Mouse (Mus musculus): Measurements from ENCODE around the gene Car14. TPM values are rescaled to one million over a fixed set of nuclear protein-coding genes. Genes with fewer than 3 reads are reported as not detected.

The Car14 gene
- polyA plus RNA-seq, 1 experiment from 2014 or later = 55.7 TPM

DNA sequence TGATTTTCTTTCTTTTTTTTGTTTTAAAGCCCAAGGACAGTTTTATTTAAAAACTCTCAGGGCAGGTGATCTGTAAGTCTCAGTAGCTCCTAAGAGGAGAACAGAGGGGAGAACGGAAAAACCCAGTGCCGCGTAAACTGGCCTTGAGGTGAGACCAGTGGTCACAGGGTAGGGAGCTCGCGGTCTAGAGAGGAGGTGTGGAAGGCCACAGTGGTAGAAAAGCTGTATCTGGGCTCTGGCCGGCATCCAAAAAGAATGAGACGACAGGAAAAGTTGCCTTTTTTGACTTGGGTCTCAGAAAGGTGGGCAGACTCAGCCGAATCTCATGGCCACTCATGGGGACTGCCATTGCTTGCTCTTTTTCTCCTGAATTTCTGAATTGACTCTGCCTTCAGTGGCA is 33.7 kb upstream of the Car14 start:
- Histone ChIP-seq H3K9ac (no peak overlapping the region), H3K9me3 (replicated peaks) (no peaks in the 10 kb centered on the region), H3K36me3 (peaks cover 90% of the 10 kb centered on the region), H3K4me1 (replicated peaks) (no peaks in the 10 kb centered on the region), H3K4me2 (no peak overlapping the region), H3K27me3 (no peaks in the 10 kb centered on the region), H3K4me3 (no peak overlapping the region), H3K27ac (no peak overlapping the region)
- WGBS = 92% methylated on average over 8 of the region's 8 CpGs
- ATAC-seq (replicated peaks; ENCODE audit: insufficient number of reproducible peaks, insufficient read depth, low FRiP score, low read depth) = no peak

- no peak for ATAC-seq (replicated peaks; ENCODE audit: insufficient number of reproducible peaks, insufficient read depth, low FRiP score, low read depth)
Observed at GRCm38 (mm10) chr3:95934448-95934847, 30.0 kb upstream of the Car14 start.

GRCm38 (mm10) chr3:95933111-95933750 is 28.7 kb upstream of the Car14 start:
- 90% methylated on average over 7 of the region's 7 CpGs for WGBS
- no peak for ATAC-seq (replicated peaks; ENCODE audit: insufficient number of reproducible peaks, insufficient read depth, low FRiP score, low read depth)
- Histone ChIP-seq H3K4me2 (no peak overlapping the region), H3K4me3 (no peak overlapping the region), H3K27ac (no peak overlapping the region), H3K4me1 (replicated peaks) (peaks cover 14% of the 10 kb centered on the region), H3K9ac (no peak overlapping the region), H3K36me3 (peaks cover 42% of the 10 kb centered on the region), H3K9me3 (replicated peaks) (no peaks in the 10 kb centered on the region), H3K27me3 (no peaks in the 10 kb centered on the region)

More at GRCm38 (mm10) chr3:95934448-95934847, 30.0 kb upstream of the Car14 start:
- Histone ChIP-seq H3K36me3 (peaks cover 54% of the 10 kb centered on the region), H3K9me3 (replicated peaks) (no peaks in the 10 kb centered on the region), H3K27ac (no peak overlapping the region), H3K27me3 (no peaks in the 10 kb centered on the region), H3K4me3 (no peak overlapping the region), H3K4me2 (no peak overlapping the region), H3K4me1 (replicated peaks) (peaks cover 10% of the 10 kb centered on the region; the same call in 1 of the 2 replicates), H3K9ac (no peak overlapping the region)
- WGBS = 83% methylated on average over 1 of the region's 1 CpGs

- no peak overlapping the region for H3K27ac ChIP-seq
- no peak overlapping the region for H3K4me3 ChIP-seq
- WGBS = 85% methylated on average over 7 of the region's 7 CpGs
- peaks cover 35% of the 10 kb centered on the region for H3K36me3 ChIP-seq
- no peak for ATAC-seq (replicated peaks; ENCODE audit: insufficient number of reproducible peaks, insufficient read depth, low FRiP score, low read depth)
- H3K4me1 ChIP-seq (replicated peaks) = peaks cover 15% of the 10 kb centered on the region
- no peak overlapping the region for H3K4me2 ChIP-seq
- no peaks in the 10 kb centered on the region for H3K27me3 ChIP-seq
- no peaks in the 10 kb centered on the region for H3K9me3 ChIP-seq (replicated peaks)
- H3K9ac ChIP-seq = no peak overlapping the region
Observed at GRCm38 (mm10) chr3:95932566-95932965, 28.1 kb upstream of the Car14 start.

GRCm38 (mm10) chr3:95932157-95932556 is 27.7 kb upstream of the Car14 start:
- no peak overlapping the region for H3K9ac ChIP-seq
- H3K36me3 ChIP-seq = peaks cover 31% of the 10 kb centered on the region
- H3K9me3 ChIP-seq (replicated peaks) = no peaks in the 10 kb centered on the region
- ATAC-seq (replicated peaks; ENCODE audit: insufficient number of reproducible peaks, insufficient read depth, low FRiP score, low read depth) = no peak
- no peak overlapping the region for H3K4me3 ChIP-seq
- no peak overlapping the region for H3K27ac ChIP-seq
- peaks cover 15% of the 10 kb centered on the region for H3K4me1 ChIP-seq (replicated peaks)
- WGBS = 58% methylated on average over 1 of the region's 1 CpGs
- no peak overlapping the region for H3K4me2 ChIP-seq
- H3K27me3 ChIP-seq = no peaks in the 10 kb centered on the region

- 92% methylated on average over 1 of the region's 1 CpGs for WGBS
- H3K27ac ChIP-seq = no peak overlapping the region
- no peaks in the 10 kb centered on the region for H3K27me3 ChIP-seq
- peak overlapping the region; percentile 80; the same call in 1 of the 2 replicates for H3K4me2 ChIP-seq
- no peaks in the 10 kb centered on the region for H3K9me3 ChIP-seq (replicated peaks)
- ATAC-seq (replicated peaks; ENCODE audit: insufficient number of reproducible peaks, insufficient read depth, low FRiP score, low read depth) = no peak
- no peak overlapping the region; the same call in 1 of the 2 replicates for H3K4me3 ChIP-seq
- no peak overlapping the region for H3K9ac ChIP-seq
- peaks cover 24% of the 10 kb centered on the region for H3K36me3 ChIP-seq
- peaks cover 15% of the 10 kb centered on the region for H3K4me1 ChIP-seq (replicated peaks)
Observed at GRCm38 (mm10) chr3:95931471-95931870, 27.0 kb upstream of the Car14 start.

GRCm38 (mm10) chr3:95930471-95930789 is 25.9 kb upstream of the Car14 start:
- Histone ChIP-seq H3K27me3 (no peaks in the 10 kb centered on the region), H3K36me3 (peaks cover 18% of the 10 kb centered on the region), H3K9ac (peak overlapping the region; percentile 99), H3K4me1 (replicated peaks) (peaks cover 15% of the 10 kb centered on the region), H3K27ac (peak overlapping the region; percentile 93), H3K4me2 (peak overlapping the region; percentile 80), H3K4me3 (peak overlapping the region; percentile 94), H3K9me3 (replicated peaks) (no peaks in the 10 kb centered on the region)
- no peak for ATAC-seq (replicated peaks; ENCODE audit: insufficient number of reproducible peaks, insufficient read depth, low FRiP score, low read depth)
- 0% methylated on average over 5 of the region's 5 CpGs for WGBS

DNA sequence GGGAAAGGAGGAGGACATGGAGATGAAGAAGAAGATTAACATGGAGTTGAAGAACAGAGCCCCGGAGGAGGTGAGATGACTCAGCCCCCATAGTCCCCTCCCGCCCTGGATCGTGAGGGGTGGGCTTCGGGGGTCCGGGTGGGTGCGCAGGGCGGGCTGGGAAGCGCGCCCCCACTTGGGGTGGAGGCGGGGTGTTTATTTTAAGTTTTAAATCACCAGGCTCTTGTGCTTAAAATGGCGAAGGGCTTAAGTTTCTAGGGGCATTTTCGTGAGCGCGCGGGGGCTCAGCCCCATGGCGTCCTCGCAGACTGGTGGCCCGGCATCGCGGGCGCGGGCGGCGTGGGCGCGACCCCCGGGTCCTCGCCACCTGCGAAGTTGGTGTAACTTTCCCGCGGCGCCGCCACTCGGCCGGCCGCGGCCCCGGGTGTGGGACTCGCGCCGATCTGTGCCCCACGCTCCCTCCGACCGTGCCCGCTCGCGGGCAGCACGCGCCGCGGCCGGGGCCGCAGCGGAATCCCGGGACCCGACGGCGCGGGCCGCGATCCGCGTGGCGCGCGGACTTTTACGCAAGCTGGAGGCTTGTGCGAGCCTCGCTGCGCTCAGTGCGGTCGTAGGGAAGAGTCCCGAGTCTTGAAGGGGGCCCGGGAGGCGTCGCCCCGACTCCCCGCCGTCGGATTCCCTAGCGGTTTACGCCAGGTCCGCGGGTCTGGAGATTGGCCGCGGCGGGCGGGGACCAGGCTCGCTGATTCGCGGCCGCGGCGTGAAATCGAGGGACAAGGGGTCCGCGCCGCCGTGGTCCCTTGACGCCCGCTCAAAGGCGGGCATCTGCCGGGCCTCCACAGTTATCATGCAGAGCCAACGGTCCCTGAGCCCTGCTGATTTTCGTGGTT is 25.3 kb upstream of the Car14 start:
- peak overlapping the region; percentile 93 for H3K27ac ChIP-seq
- H3K4me1 ChIP-seq (replicated peaks) = peaks cover 15% of the 10 kb centered on the region
- no peaks in the 10 kb centered on the region for H3K27me3 ChIP-seq
- peaks cover 12% of the 10 kb centered on the region for H3K36me3 ChIP-seq
- under 1% methylated on average over 98 of the region's 105 CpGs for WGBS
- peak overlapping the region; percentile 94 for H3K4me3 ChIP-seq
- peak overlapping the region; percentile 80 for H3K4me2 ChIP-seq
- no peaks in the 10 kb centered on the region for H3K9me3 ChIP-seq (replicated peaks)
- peak overlapping the region; percentile 99 for H3K9ac ChIP-seq
- ATAC-seq (replicated peaks; ENCODE audit: insufficient number of reproducible peaks, insufficient read depth, low FRiP score, low read depth) = peak; percentile 8; the same call in 1 of the 2 replicates

DNA sequence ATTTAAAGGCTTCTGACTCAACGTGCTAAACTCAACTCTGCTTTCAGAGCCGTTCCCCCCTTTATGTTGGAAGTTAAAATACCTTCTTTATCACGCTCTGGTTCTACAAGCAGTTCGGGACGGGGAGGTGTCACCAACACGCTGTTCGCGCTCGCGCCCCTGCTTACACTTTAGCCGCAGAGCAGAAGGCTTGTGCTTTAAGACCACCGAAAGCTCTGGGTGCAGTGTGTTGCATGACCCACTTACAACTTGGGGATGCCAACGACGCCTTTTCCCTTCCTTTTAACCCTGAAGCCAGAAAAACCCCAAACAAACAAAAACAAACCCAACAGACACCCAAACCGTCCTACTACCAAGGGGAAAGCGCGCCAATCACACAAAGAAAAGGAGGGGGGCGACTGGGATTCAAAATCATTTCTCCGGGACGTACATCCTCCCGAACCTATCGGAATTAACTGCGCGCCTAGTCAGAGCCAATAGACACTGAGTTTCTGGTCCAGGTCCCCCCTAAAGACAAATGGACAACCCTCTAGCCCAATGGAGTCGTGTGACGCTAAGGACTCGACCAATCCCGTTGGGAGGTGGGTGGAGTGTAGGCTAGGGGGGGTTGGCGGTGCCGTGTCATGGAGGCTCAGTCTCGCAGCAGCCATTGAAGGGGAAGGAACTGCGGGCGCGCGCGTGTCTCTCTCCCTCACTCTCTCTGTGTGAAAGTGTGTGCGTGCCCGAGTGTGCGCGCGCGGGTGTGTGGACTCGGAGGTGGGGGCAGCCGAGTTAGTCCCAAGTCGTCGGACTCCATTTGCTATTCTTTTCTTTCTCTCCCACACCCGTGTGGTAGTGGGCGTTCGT is 24.4 kb upstream of the Car14 start, which contains the start of gene Anp32e:
Gene Anp32e (plus strand): TSS at position 589 of the 846 bp plus-strand sequence.
- peak within 1 kb of the TSS; percentile 80 for H3K4me2 ChIP-seq
- no peaks in the 10 kb centered on the region for H3K9me3 ChIP-seq (replicated peaks)
- H3K27me3 ChIP-seq = no peaks in the 10 kb centered on the region
- H3K36me3 ChIP-seq = peaks cover 3% of the 10 kb centered on the region
- H3K9ac ChIP-seq = peak within 1 kb of the TSS; percentile 99
- under 1% methylated on average over 49 of the region's 49 CpGs for WGBS
- H3K4me3 ChIP-seq = peak within 1 kb of the TSS; percentile 94
- ATAC-seq (replicated peaks; ENCODE audit: insufficient number of reproducible peaks, insufficient read depth, low FRiP score, low read depth) = peak; percentile 100
- peaks cover 15% of the 10 kb centered on the region for H3K4me1 ChIP-seq (replicated peaks)
- H3K27ac ChIP-seq = peak within 1 kb of the TSS; percentile 93

DNA sequence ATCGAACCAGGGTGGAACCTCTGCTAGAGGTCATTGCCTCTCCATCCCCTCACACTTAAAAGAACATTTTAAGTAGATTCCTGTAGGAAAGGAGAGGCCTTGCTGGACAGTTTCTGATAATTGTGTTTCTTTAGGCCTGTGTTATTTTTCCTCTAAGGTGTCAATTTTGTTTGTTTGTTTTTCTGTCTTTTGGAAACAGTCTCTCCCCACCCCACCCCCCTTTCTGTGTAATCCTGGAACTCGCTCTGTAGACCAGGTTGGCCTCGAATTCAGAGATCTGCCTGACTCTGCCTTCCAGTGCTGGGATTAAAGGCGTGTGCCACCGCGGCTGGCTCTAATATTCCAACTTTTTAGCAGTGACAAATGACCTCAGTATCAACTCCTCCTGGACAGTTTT is 23.8 kb upstream of the Car14 start:
- WGBS = 48% methylated on average over 6 of the region's 6 CpGs
- H3K27ac ChIP-seq = peak overlapping the region; percentile 86
- H3K9ac ChIP-seq = peak overlapping the region; percentile 55
- ATAC-seq (replicated peaks; ENCODE audit: insufficient number of reproducible peaks, insufficient read depth, low FRiP score, low read depth) = no peak
- H3K27me3 ChIP-seq = no peaks in the 10 kb centered on the region
- no peaks in the 10 kb centered on the region for H3K36me3 ChIP-seq
- peaks cover 15% of the 10 kb centered on the region for H3K4me1 ChIP-seq (replicated peaks)
- peak overlapping the region; percentile 94 for H3K4me3 ChIP-seq
- no peaks in the 10 kb centered on the region for H3K9me3 ChIP-seq (replicated peaks)
- H3K4me2 ChIP-seq = peak overlapping the region; percentile 75

DNA sequence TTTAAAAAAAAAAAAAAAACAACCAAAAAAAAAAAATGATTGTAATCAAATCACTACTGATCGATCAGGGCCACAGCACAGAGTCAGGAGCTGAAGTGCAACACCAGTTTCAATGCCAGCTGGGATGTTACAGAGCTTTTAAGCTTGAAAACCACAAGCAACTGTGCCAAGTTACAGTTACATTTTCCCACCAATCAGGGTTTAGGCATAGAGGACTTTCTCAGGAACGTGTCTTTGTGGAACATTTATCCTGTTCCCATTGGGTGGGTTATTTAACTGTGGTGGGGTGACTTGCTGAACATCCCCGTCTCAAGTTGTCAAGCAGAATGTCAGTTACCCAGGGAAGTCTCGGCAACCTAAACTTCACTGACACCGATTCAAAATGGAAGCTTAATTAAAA is 20.6 kb upstream of the Car14 start:
- ATAC-seq (replicated peaks; ENCODE audit: insufficient number of reproducible peaks, insufficient read depth, low FRiP score, low read depth) = no peak
- Histone ChIP-seq H3K4me1 (replicated peaks) (peaks cover 8% of the 10 kb centered on the region; the same call in 1 of the 2 replicates), H3K27ac (no peak overlapping the region), H3K9me3 (replicated peaks) (no peaks in the 10 kb centered on the region), H3K27me3 (no peaks in the 10 kb centered on the region), H3K36me3 (no peaks in the 10 kb centered on the region), H3K9ac (no peak overlapping the region), H3K4me2 (no peak overlapping the region), H3K4me3 (no peak overlapping the region)
- WGBS = 78% methylated on average over 5 of the region's 5 CpGs

All from heart, embryonic 15.5 days (tissue).